Mouse (Mus musculus): ENCODE measurements around the gene Dnttip1. TPM values are rescaled to one million over a fixed set of nuclear protein-coding genes. Genes with fewer than 3 reads are reported as not detected.
"Not testable (repeated sequence)": the region's sequence is repeated elsewhere in the genome, so short reads cannot be mapped to it uniquely, and the experiment has no call there.

Gene Dnttip1
- 10 to 100 TPM; 40.4 to 41.2 TPM for total RNA-seq (2021)
- long read RNA-seq, experiment 1, transcript Dnttip1-201 (13 exons, 1,664 nt), result major isoform, 47 of 57 reads
- long read RNA-seq, experiment 1, partial matches to known transcripts, result 5 of 57 reads
- long read RNA-seq, experiment 1, other reads (novel, unspliced or antisense), result 5 of 57 reads
- long read RNA-seq, experiment 2, transcript Dnttip1-201 (13 exons, 1,664 nt), result major isoform, 62 of 80 reads
- long read RNA-seq, experiment 2, partial matches to known transcripts, result 8 of 80 reads
- long read RNA-seq, experiment 2, other reads (novel, unspliced or antisense), result 10 of 80 reads

DNA sequence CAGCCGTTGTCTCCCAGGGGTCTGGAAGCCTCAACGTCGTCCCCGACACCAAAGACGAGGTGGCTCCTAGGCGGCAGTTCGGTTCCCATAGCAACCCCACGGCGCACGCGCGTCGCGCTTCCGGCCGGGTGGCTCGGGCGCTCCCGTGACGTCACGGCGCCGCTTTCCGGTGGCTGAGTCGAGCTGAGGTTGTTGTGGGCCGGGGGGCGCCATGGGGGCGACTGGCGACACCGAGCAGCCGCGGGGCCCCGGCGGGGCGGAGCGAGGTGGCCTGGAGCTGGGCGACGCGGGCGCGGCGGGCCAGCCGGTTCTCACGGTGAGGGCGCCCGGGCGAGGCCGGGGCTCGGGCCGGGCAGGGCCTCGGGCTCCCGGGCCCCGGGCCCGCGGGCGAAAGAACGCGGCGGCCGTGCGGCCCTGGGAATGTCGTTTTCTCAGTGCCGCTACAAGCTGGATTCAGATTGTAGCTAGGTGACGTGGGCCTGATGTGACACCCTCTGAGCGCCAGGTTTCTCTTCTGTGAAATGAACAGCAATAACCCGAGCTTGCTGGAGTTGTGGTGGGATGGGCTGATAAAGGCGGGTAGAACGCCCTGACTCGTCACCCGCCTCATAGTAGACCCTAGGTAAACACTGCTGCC is at the start of gene Dnttip1, which contains the start of gene Wfdc3:
Gene Dnttip1 (plus strand): TSS at position 141 of the 637 bp plus-strand sequence.
Gene Wfdc3 (minus strand): TSS at position 89 of the 637 bp plus-strand sequence.
- peak within 1 kb of the TSS; percentile 81 for H3K4me3 ChIP-seq
- H3K27ac ChIP-seq, result peak within 1 kb of the TSS; percentile 87
- peak; percentile 93 to 96 for DNase-seq (ENCODE audit: low spot score in 2 of 2)
- TF ChIP-seq CTCF (conservative IDR thresholded peaks at IDR 0.05), result no peak

GRCm38 (mm10) chr2:164698201-164698600 is 47.6 kb upstream of the Dnttip1 start, which contains the start of gene Spint4:
Spint4 (plus strand) TSS chr2:164698501.
- TF ChIP-seq CTCF (conservative IDR thresholded peaks at IDR 0.05), result no peak
- no peak within 1 kb of the TSS for H3K27ac ChIP-seq
- no peak for DNase-seq (ENCODE audit: low spot score in 2 of 2)
- no peak within 1 kb of the TSS for H3K4me3 ChIP-seq

GRCm38 (mm10) chr2:164700959-164701358 is 44.8 kb upstream of the Dnttip1 start:
- no peak overlapping the region for H3K27ac ChIP-seq
- no peak for TF ChIP-seq CTCF (conservative IDR thresholded peaks at IDR 0.05)
- DNase-seq (ENCODE audit: low spot score in 2 of 2), result no peak
- H3K4me3 ChIP-seq, result no peak overlapping the region

- no peak overlapping the region for H3K4me3 ChIP-seq
- TF ChIP-seq CTCF (conservative IDR thresholded peaks at IDR 0.05), result no peak
- DNase-seq (ENCODE audit: low spot score in 2 of 2), result no peak
- H3K27ac ChIP-seq, result no peak overlapping the region
These were observed 44.0 kb upstream of the Dnttip1 start for GRCm38 (mm10) chr2:164701761-164702160.

- no peak overlapping the region for H3K27ac ChIP-seq
- DNase-seq (ENCODE audit: low spot score in 2 of 2), result no peak
- no peak overlapping the region for H3K4me3 ChIP-seq
- TF ChIP-seq CTCF (conservative IDR thresholded peaks at IDR 0.05), result no peak; the same call in 1 of the 2 replicates
These were observed 41.5 kb upstream of the Dnttip1 start for GRCm38 (mm10) chr2:164704235-164704634.

DNA sequence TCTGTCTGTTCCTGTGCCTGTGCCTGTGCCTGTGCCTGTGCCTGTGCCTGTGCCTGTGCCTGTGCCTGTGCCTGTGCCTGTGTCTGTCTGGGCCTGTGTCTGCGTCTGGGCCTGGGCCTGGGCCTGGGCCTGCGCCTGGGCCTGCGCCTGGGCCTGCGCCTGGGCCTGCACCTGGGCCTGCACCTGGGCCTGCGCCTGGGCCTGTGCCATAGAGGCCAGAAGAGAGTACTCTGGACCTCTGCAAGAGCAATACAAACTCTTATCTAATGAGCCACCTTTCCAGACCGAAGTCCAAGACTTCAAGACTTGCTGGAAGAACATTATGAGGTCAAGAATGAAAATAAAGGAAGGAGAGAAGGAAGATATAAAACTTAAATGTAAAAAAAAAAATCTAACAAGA is 40.5 kb upstream of the Dnttip1 start:
- Histone ChIP-seq H3K27ac (no peak overlapping the region), H3K4me3 (no peak overlapping the region)
- DNase-seq (ENCODE audit: low spot score in 2 of 2), result no peak
- no peak for TF ChIP-seq CTCF (conservative IDR thresholded peaks at IDR 0.05)

- DNase-seq (ENCODE audit: low spot score in 2 of 2), result no peak
- Histone ChIP-seq H3K27ac (no peak overlapping the region), H3K4me3 (no peak overlapping the region)
- no peak for TF ChIP-seq CTCF (conservative IDR thresholded peaks at IDR 0.05)
These were observed 39.8 kb upstream of the Dnttip1 start for GRCm38 (mm10) chr2:164705991-164706390.

GRCm38 (mm10) chr2:164715005-164715404 is 30.8 kb upstream of the Dnttip1 start, which contains the start of gene Spint5:
Spint5 (plus strand) TSS chr2:164715305.
- H3K4me3 ChIP-seq, result no peak within 1 kb of the TSS
- no peak for DNase-seq (ENCODE audit: low spot score in 2 of 2)
- no peak for TF ChIP-seq CTCF (conservative IDR thresholded peaks at IDR 0.05)
- no peak within 1 kb of the TSS for H3K27ac ChIP-seq

GRCm38 (mm10) chr2:164716194-164716786 is 29.5 kb upstream of the Dnttip1 start:
- H3K27ac ChIP-seq; H3K4me3 ChIP-seq; DNase-seq (ENCODE audit: low spot score in 2 of 2): not testable (repeated sequence)

- no peak for TF ChIP-seq CTCF (conservative IDR thresholded peaks at IDR 0.05)
- Histone ChIP-seq H3K4me3 (no peak overlapping the region), H3K27ac (no peak overlapping the region)
- no peak for DNase-seq (ENCODE audit: low spot score in 2 of 2)
These were observed 22.5 kb upstream of the Dnttip1 start for GRCm38 (mm10) chr2:164723276-164723675.

- peak; percentile 13 to 72 for DNase-seq (ENCODE audit: low spot score in 2 of 2)
- Histone ChIP-seq H3K27ac (no peak overlapping the region), H3K4me3 (no peak overlapping the region)
- peak; percentile 98 for TF ChIP-seq CTCF (conservative IDR thresholded peaks at IDR 0.05)
These were observed 19.7 kb upstream of the Dnttip1 start for GRCm38 (mm10) chr2:164725895-164726619.

- TF ChIP-seq CTCF (conservative IDR thresholded peaks at IDR 0.05), result no peak
- no peak overlapping the region for H3K27ac ChIP-seq
- no peak overlapping the region for H3K4me3 ChIP-seq
- DNase-seq (ENCODE audit: low spot score in 2 of 2), result no peak
These were observed 14.1 kb upstream of the Dnttip1 start for GRCm38 (mm10) chr2:164731719-164732118.

DNA sequence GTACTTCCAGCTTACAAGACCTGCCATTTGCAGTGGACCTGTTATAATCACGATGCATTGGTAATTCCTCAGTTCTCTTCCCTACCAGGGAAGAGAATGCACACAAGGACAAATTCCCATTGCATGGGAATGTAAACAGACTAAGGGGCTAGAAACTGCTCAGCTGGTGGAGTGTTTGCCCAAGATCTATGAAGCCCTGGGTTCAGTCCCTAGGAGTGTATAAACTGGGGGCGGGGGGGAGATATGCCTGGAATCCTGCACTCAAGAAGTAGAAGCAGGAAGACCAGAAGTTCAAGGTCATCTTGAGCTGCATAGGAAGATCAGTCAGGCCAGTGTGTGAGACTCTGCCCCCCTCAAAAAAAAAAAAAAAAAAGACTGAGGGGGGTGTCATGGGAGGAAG is 12.5 kb upstream of the Dnttip1 start:
- no peak for TF ChIP-seq CTCF (conservative IDR thresholded peaks at IDR 0.05)
- H3K4me3 ChIP-seq, result no peak overlapping the region
- DNase-seq (ENCODE audit: low spot score in 2 of 2), result no peak

More for the DNA sequence above, 12.5 kb upstream of the Dnttip1 start:
- no peak overlapping the region for H3K27ac ChIP-seq
